Mouse (Mus musculus): Measurements from ENCODE around the gene Lrrc46. TPM values are rescaled to one million over a fixed set of nuclear protein-coding genes. Genes with fewer than 3 reads are reported as not detected.

Gene Lrrc46
- 4.8 and 5.1 TPM in 2 replicates for polyA plus RNA-seq (2016; fragmentation: Nextera tagmentation; extraction: Ambion mirVana)

DNA sequence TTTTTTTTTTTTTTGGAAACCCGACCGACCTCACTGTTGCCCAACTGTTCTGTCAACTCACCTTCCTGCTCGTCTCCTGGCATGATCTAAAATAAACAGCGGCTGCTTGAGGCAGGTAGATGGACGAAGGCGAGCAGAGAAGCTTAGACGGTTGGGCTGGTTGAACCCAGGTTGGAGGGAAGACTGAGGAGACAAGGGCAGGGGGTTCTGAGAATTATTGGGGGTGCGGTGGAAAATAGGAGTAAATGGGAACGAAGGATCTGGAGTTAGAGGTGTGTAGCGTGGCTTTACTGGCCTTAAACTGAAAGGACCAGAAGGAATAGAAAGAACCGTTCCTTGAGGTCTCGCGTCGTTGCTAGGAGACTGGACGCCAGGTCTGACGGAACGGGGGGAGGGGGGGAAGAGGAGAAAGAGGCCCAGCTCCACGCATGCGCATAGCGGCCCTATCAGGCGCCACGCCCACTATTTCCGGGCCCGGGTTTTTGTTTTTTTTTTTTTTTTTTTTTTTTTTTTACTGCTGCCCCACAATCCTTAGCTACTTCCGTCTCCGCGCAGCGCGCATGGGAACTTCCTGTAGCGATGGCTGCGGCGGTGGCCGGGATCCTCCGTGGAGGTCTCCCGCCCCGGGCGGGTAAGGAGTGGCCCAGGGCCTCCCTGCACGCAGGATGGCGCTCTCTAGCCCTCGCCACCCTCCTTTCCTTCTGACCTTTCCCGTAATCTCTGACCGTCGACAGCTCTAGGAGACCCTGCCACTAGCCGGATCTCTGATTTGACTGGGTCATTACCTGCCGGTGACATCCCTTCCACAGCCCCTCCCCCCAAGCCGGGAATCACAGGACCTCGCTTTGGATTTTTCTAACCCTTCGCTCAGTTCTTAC is at the start of gene Lrrc46, which contains the start of gene Mrpl10:
TSS of gene Lrrc46 (minus strand) at position 386 of the 878 bp plus-strand sequence.
TSS of gene Mrpl10 (plus strand) at position 539 of the 878 bp plus-strand sequence.
- ATAC-seq (ENCODE audit: low FRiP score), result peak; percentile 89
- Histone ChIP-seq H3K4me2 (replicated peaks) (peak within 1 kb of the TSS; percentile 81), H3K27ac (peak within 1 kb of the TSS; percentile 83), H3K4me1 (peaks cover 14% of the 10 kb centered on the region), H3K9me3 (replicated peaks) (no peaks in the 10 kb centered on the region), H3K27me3 (no peaks in the 10 kb centered on the region), H3K9ac (peak within 1 kb of the TSS; percentile 89), H3K4me3 (peak within 1 kb of the TSS; percentile 82), H3K36me3 (peaks cover 15% of the 10 kb centered on the region; the same call in 1 of the 2 replicates)
- WGBS, result under 1% methylated on average over 44 of the region's 48 CpGs

- 0 out of 2 replicates have a peak, but pooled peaks cover 5% of the 10 kb centered on the region for H3K27me3 ChIP-seq
- peaks cover 7% of the 10 kb centered on the region for H3K4me1 ChIP-seq
- no peaks in the 10 kb centered on the region for H3K36me3 ChIP-seq
- H3K9ac ChIP-seq, result no peak overlapping the region
- peaks cover 7% of the 10 kb centered on the region; the same call in 1 of the 2 replicates for H3K9me3 ChIP-seq (replicated peaks)
- no peak overlapping the region for H3K4me2 ChIP-seq (replicated peaks)
- H3K4me3 ChIP-seq, result no peak overlapping the region
- 68% methylated on average over 6 of the region's 6 CpGs for WGBS
- no peak overlapping the region for H3K27ac ChIP-seq
- no peak for ATAC-seq (ENCODE audit: low FRiP score)
Measured at GRCm38 (mm10) chr11:97086365-97086764, 45.2 kb upstream of the Lrrc46 start.

GRCm38 (mm10) chr11:97084821-97085505 is 43.8 kb upstream of the Lrrc46 start:
- 0 out of 2 replicates have a peak, but pooled peaks cover 3% of the 10 kb centered on the region for H3K27me3 ChIP-seq
- H3K9ac ChIP-seq, result no peak overlapping the region
- H3K36me3 ChIP-seq, result no peaks in the 10 kb centered on the region
- H3K27ac ChIP-seq, result no peak overlapping the region
- no peak for ATAC-seq (ENCODE audit: low FRiP score)
- no peak overlapping the region for H3K4me2 ChIP-seq (replicated peaks)
- H3K4me3 ChIP-seq, result no peak overlapping the region
- H3K4me1 ChIP-seq, result peaks cover 7% of the 10 kb centered on the region
- 88% methylated on average over 15 of the region's 15 CpGs for WGBS
- H3K9me3 ChIP-seq (replicated peaks), result peaks cover 7% of the 10 kb centered on the region; the same call in 1 of the 2 replicates

DNA sequence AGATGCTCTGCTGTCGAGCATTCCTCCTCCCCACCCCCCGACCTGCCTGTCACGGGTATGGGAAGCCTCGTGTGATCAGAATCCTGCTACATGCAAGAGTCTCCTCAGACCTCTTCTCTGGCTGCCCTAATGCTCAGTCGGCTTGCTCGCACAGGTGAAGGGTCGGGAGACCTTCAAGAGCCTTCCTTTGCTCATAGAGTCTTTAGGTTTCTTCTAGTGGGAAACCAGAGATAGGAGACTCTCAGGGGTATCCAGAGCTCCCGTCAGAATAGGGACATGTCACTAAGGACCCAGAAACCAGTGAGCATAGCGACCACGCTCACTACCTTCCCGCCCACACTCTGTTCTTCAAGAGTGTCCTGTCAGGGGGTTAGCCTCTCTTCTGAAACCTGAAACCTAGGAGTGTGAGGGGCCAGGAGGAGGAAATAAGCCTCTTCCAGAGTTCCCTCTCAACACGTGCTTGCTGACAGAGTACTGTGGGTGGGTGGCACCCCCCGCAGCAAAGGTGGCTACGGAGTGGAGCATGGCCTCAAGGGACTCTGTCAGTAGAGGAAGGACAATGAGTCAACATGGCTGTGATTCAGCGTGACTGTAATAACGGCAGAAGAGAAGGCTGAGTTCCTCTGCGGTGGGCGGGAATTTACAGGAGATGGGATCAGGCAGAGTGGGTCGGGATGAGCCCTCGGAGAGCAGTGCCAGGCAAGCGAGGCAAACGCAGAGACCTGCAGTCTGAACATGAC is 42.4 kb upstream of the Lrrc46 start:
- Histone ChIP-seq H3K27me3 (0 out of 2 replicates have a peak, but pooled peaks cover 3% of the 10 kb centered on the region), H3K4me1 (peaks cover 7% of the 10 kb centered on the region), H3K9ac (peak overlapping the region; percentile 32; the same call in 1 of the 2 replicates), H3K4me3 (no peak overlapping the region), H3K9me3 (replicated peaks) (0 out of 2 replicates have a peak, but pooled peaks cover under 1% of the 10 kb centered on the region), H3K27ac (no peak overlapping the region), H3K4me2 (replicated peaks) (peak overlapping the region; percentile 2; the same call in 1 of the 2 replicates), H3K36me3 (no peaks in the 10 kb centered on the region)
- ATAC-seq (ENCODE audit: low FRiP score), result no peak
- 42% methylated on average over 22 of the region's 22 CpGs for WGBS

DNA sequence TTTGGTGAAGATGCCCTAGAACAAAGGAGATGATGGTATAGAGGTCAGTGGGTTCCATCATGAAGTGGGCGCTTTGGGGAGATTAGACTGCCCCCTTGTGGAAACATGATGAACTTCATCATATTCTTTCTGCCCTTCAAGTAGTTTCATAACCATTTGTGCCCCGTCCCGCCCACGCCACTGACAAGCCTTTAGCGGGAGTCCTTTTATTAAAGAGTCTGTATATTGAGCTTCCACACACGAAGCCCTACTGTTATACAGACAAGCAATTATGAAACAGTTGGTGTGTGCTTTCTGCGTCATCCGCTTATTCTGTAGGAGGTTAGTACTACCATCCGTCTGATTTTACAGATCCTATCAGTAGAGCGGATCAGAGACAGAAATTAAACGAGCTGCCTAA is 41.8 kb upstream of the Lrrc46 start:
- H3K36me3 ChIP-seq, result no peaks in the 10 kb centered on the region
- ATAC-seq (ENCODE audit: low FRiP score), result no peak
- H3K4me2 ChIP-seq (replicated peaks), result no peak overlapping the region
- H3K4me3 ChIP-seq, result no peak overlapping the region
- no peak overlapping the region for H3K9ac ChIP-seq
- 50% methylated on average over 11 of the region's 11 CpGs for WGBS
- H3K27me3 ChIP-seq, result 0 out of 2 replicates have a peak, but pooled peaks cover 3% of the 10 kb centered on the region
- H3K9me3 ChIP-seq (replicated peaks), result no peaks in the 10 kb centered on the region
- peaks cover 7% of the 10 kb centered on the region for H3K4me1 ChIP-seq
- H3K27ac ChIP-seq, result no peak overlapping the region

DNA sequence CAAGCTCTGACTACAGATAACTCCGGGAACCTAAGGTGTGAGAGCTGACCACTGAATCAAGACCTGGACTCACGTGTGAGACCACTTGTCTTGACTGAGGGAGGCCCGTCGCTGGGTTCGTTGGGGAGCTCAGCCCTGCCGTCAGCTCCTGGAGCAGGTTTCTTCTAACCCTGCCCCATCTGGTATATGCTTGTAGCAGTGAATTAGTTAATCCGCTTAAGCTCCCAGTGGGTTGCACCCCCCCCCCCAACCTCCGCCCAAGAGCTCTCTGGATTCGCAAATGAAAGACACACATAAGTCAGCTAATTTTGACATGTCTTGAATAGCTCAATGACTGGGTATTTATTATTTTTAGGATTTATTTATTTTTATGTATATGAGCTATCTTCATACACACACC is 39.1 kb upstream of the Lrrc46 start:
- H3K4me2 ChIP-seq (replicated peaks), result no peak overlapping the region
- ATAC-seq (ENCODE audit: low FRiP score), result no peak
- 0 out of 2 replicates have a peak, but pooled peaks cover 3% of the 10 kb centered on the region for H3K27me3 ChIP-seq
- no peak overlapping the region for H3K9ac ChIP-seq
- 37% methylated on average over 9 of the region's 9 CpGs for WGBS
- H3K4me3 ChIP-seq, result no peak overlapping the region
- H3K9me3 ChIP-seq (replicated peaks), result no peaks in the 10 kb centered on the region
- H3K27ac ChIP-seq, result no peak overlapping the region
- H3K36me3 ChIP-seq, result no peaks in the 10 kb centered on the region
- H3K4me1 ChIP-seq, result peaks cover 7% of the 10 kb centered on the region

DNA sequence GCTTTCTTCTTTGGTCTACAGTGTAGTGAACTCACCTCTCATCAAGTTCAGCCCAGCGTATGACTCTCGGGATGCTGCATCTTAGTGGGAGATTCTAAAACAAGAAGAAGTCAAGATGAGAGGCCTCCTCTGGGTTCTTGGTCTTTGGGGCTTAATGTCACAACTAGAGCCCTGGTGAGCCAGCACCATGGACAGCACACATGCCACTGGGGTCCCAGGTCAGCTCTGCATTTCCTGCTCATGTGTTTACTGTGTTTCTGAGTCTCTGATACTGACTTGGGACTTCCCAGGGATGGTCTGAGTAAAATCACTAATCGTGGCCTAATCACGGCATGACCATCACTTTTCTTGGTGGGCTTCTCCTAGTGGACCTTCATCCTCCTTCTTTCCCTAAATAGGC is 37.5 kb upstream of the Lrrc46 start:
- Histone ChIP-seq H3K4me3 (no peak overlapping the region), H3K27me3 (0 out of 2 replicates have a peak, but pooled peaks cover 3% of the 10 kb centered on the region), H3K27ac (no peak overlapping the region), H3K36me3 (no peaks in the 10 kb centered on the region), H3K4me2 (replicated peaks) (no peak overlapping the region), H3K9me3 (replicated peaks) (no peaks in the 10 kb centered on the region), H3K4me1 (peaks cover 2% of the 10 kb centered on the region), H3K9ac (no peak overlapping the region)
- no peak for ATAC-seq (ENCODE audit: low FRiP score)
- 63% methylated on average over 4 of the region's 4 CpGs for WGBS

DNA sequence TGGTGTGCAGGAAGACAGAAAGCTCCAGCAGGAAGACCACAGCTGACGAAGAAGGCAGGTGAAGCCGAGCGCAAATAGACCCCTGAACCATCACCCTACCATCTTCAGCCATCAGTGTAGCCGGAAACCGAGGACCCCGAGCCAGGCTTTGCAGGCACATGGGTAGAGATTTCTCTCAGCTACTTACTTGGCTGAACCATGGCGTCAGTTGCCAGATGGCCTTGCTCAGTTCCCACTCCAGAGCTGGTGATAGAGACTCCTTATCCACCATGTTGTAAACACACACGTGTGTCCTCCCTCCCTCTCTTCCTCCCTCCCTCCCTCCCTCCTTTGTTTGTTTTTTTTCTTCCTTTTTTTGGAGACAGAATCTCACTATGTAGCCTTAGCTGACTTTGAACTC is 33.0 kb upstream of the Lrrc46 start:
- no peak overlapping the region for H3K27ac ChIP-seq
- H3K9me3 ChIP-seq (replicated peaks), result no peaks in the 10 kb centered on the region
- no peaks in the 10 kb centered on the region for H3K36me3 ChIP-seq
- H3K9ac ChIP-seq, result no peak overlapping the region
- ATAC-seq (ENCODE audit: low FRiP score), result no peak
- WGBS, result 78% methylated on average over 8 of the region's 8 CpGs
- H3K4me2 ChIP-seq (replicated peaks), result no peak overlapping the region
- H3K4me1 ChIP-seq, result no peaks in the 10 kb centered on the region
- H3K27me3 ChIP-seq, result no peaks in the 10 kb centered on the region
- H3K4me3 ChIP-seq, result no peak overlapping the region

DNA sequence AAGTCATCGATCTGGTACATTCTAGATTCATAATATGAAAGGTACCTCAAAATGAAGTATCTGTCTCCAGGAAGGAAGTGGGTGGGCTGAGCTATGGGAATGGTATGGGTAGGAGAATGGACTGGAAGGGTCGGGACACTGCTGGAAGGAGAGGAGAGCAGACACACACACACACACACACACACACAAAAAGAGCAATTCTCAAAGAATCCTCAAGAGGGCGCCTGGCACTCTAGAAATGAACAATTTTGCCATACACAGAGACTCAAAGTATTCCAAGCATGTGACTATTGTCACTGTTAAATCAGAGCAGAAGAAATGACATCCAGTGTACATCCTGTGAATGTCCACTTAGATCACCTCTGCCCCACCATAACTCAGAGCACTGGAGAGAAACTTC is 31.3 kb upstream of the Lrrc46 start:
- Histone ChIP-seq H3K4me3 (no peak overlapping the region), H3K4me2 (replicated peaks) (no peak overlapping the region), H3K9me3 (replicated peaks) (no peaks in the 10 kb centered on the region), H3K4me1 (no peaks in the 10 kb centered on the region), H3K27ac (no peak overlapping the region), H3K36me3 (peaks cover 12% of the 10 kb centered on the region; the same call in 1 of the 2 replicates), H3K27me3 (no peaks in the 10 kb centered on the region), H3K9ac (no peak overlapping the region)
- 32% methylated on average over 3 of the region's 3 CpGs for WGBS
- ATAC-seq (ENCODE audit: low FRiP score), result peak; percentile 38; the same call in 1 of the 2 replicates

- no peaks in the 10 kb centered on the region for H3K9me3 ChIP-seq (replicated peaks)
- H3K27me3 ChIP-seq, result no peaks in the 10 kb centered on the region
- no peak overlapping the region for H3K27ac ChIP-seq
- H3K4me1 ChIP-seq, result no peaks in the 10 kb centered on the region
- ATAC-seq (ENCODE audit: low FRiP score), result no peak
- H3K36me3 ChIP-seq, result peaks cover 26% of the 10 kb centered on the region
- H3K4me2 ChIP-seq (replicated peaks), result no peak overlapping the region
- no peak overlapping the region for H3K4me3 ChIP-seq
- no peak overlapping the region for H3K9ac ChIP-seq
- whole genome bisulfite sequencing, result 69% methylated on average over 1 of the region's 1 CpGs
Measured at GRCm38 (mm10) chr11:97071129-97071528, 29.9 kb upstream of the Lrrc46 start.

- Histone ChIP-seq H3K9ac (no peak overlapping the region), H3K27me3 (no peaks in the 10 kb centered on the region), H3K36me3 (peaks cover 32% of the 10 kb centered on the region), H3K4me3 (no peak overlapping the region), H3K27ac (no peak overlapping the region), H3K4me1 (no peaks in the 10 kb centered on the region), H3K9me3 (replicated peaks) (no peaks in the 10 kb centered on the region), H3K4me2 (replicated peaks) (no peak overlapping the region)
- no peak for ATAC-seq (ENCODE audit: low FRiP score)
- WGBS, result 89% methylated on average over 2 of the region's 2 CpGs
Measured at GRCm38 (mm10) chr11:97069770-97070169, 28.6 kb upstream of the Lrrc46 start.
